Mouse (Mus musculus): Measurements from ENCODE around the gene Iqgap1. TPM values are rescaled to one million over a fixed set of nuclear protein-coding genes. Genes with fewer than 3 reads are reported as not detected.

Iqgap1 gene
- total and polyA plus RNA-seq, 2 experiments, result 2.8 to 7.8 TPM

GRCm38 (mm10) chr7:80702510-80702909 is 123.3 kb downstream of the Iqgap1 start:
- no peaks in the 10 kb centered on the region for H3K36me3 ChIP-seq (ENCODE audit: control insufficient read depth, insufficient read depth, low read length)
- H3K4me1 ChIP-seq (ENCODE audit: control insufficient read depth, insufficient read depth, low read length), result no peaks in the 10 kb centered on the region
- WGBS, result 75% methylated on average over 6 of the region's 6 CpGs
- H3K4me3 ChIP-seq (ENCODE audit: insufficient read depth, low read depth, low read length), result no peak overlapping the region
- H3K27me3 ChIP-seq (ENCODE audit: control insufficient read depth, insufficient read depth, low read length), result no peaks in the 10 kb centered on the region
- no peak overlapping the region for H3K27ac ChIP-seq (replicated peaks; ENCODE audit: insufficient read depth, low read depth, low read length)
- TF ChIP-seq POLR2A (IDR thresholded peaks at IDR 0.05; ENCODE audit: extremely low read depth, insufficient read depth, low read length) (no peak), CTCF (IDR thresholded peaks at IDR 0.05; ENCODE audit: low read depth, low read length) (no peak)
- no peaks in the 10 kb centered on the region for H3K79me2 ChIP-seq (ENCODE audit: control insufficient read depth, insufficient read depth, low read length)
- no peak overlapping the region for H3K9ac ChIP-seq (ENCODE audit: low read depth, low read length)
- DNase-seq (ENCODE audit: extremely low read depth, low read depth, low spot score), result no peak

GRCm38 (mm10) chr7:80699709-80700108 is 126.1 kb downstream of the Iqgap1 start:
- TF ChIP-seq CTCF (IDR thresholded peaks at IDR 0.05; ENCODE audit: low read depth, low read length) (no peak), POLR2A (IDR thresholded peaks at IDR 0.05; ENCODE audit: extremely low read depth, insufficient read depth, low read length) (no peak)
- DNase-seq (ENCODE audit: extremely low read depth, low read depth, low spot score), result no peak
- Histone ChIP-seq H3K9ac (ENCODE audit: low read depth, low read length) (no peak overlapping the region), H3K27me3 (ENCODE audit: control insufficient read depth, insufficient read depth, low read length) (no peaks in the 10 kb centered on the region), H3K36me3 (ENCODE audit: control insufficient read depth, insufficient read depth, low read length) (no peaks in the 10 kb centered on the region), H3K4me3 (ENCODE audit: insufficient read depth, low read depth, low read length) (no peak overlapping the region), H3K27ac (replicated peaks; ENCODE audit: insufficient read depth, low read depth, low read length) (no peak overlapping the region), H3K79me2 (ENCODE audit: control insufficient read depth, insufficient read depth, low read length) (no peaks in the 10 kb centered on the region), H3K4me1 (ENCODE audit: control insufficient read depth, insufficient read depth, low read length) (no peaks in the 10 kb centered on the region)
- WGBS, result 76% methylated on average over 8 of the region's 8 CpGs

GRCm38 (mm10) chr7:80698940-80699339 is 126.8 kb downstream of the Iqgap1 start:
- DNase-seq (ENCODE audit: extremely low read depth, low read depth, low spot score), result no peak
- Histone ChIP-seq H3K79me2 (ENCODE audit: control insufficient read depth, insufficient read depth, low read length) (no peaks in the 10 kb centered on the region), H3K4me3 (ENCODE audit: insufficient read depth, low read depth, low read length) (no peak overlapping the region), H3K27me3 (ENCODE audit: control insufficient read depth, insufficient read depth, low read length) (no peaks in the 10 kb centered on the region), H3K27ac (replicated peaks; ENCODE audit: insufficient read depth, low read depth, low read length) (no peak overlapping the region), H3K4me1 (ENCODE audit: control insufficient read depth, insufficient read depth, low read length) (no peaks in the 10 kb centered on the region), H3K36me3 (ENCODE audit: control insufficient read depth, insufficient read depth, low read length) (no peaks in the 10 kb centered on the region), H3K9ac (ENCODE audit: low read depth, low read length) (no peak overlapping the region)
- WGBS, result 76% methylated on average over 3 of the region's 3 CpGs
- no peak for TF ChIP-seq POLR2A (IDR thresholded peaks at IDR 0.05; ENCODE audit: extremely low read depth, insufficient read depth, low read length)
- TF ChIP-seq CTCF (IDR thresholded peaks at IDR 0.05; ENCODE audit: low read depth, low read length), result no peak

GRCm38 (mm10) chr7:80697859-80698258 is 127.9 kb downstream of the Iqgap1 start:
- H3K4me3 ChIP-seq (ENCODE audit: insufficient read depth, low read depth, low read length), result no peak overlapping the region
- H3K36me3 ChIP-seq (ENCODE audit: control insufficient read depth, insufficient read depth, low read length), result no peaks in the 10 kb centered on the region
- H3K79me2 ChIP-seq (ENCODE audit: control insufficient read depth, insufficient read depth, low read length), result no peaks in the 10 kb centered on the region
- no peaks in the 10 kb centered on the region for H3K27me3 ChIP-seq (ENCODE audit: control insufficient read depth, insufficient read depth, low read length)
- TF ChIP-seq CTCF (IDR thresholded peaks at IDR 0.05; ENCODE audit: low read depth, low read length) (no peak), POLR2A (IDR thresholded peaks at IDR 0.05; ENCODE audit: extremely low read depth, insufficient read depth, low read length) (no peak)
- no peak overlapping the region for H3K27ac ChIP-seq (replicated peaks; ENCODE audit: insufficient read depth, low read depth, low read length)
- WGBS, result 96% methylated on average over 5 of the region's 5 CpGs
- H3K4me1 ChIP-seq (ENCODE audit: control insufficient read depth, insufficient read depth, low read length), result no peaks in the 10 kb centered on the region
- H3K9ac ChIP-seq (ENCODE audit: low read depth, low read length), result no peak overlapping the region
- DNase-seq (ENCODE audit: extremely low read depth, low read depth, low spot score), result no peak

- Histone ChIP-seq H3K27me3 (ENCODE audit: control insufficient read depth, insufficient read depth, low read length) (no peaks in the 10 kb centered on the region), H3K9ac (ENCODE audit: low read depth, low read length) (no peak overlapping the region), H3K4me1 (ENCODE audit: control insufficient read depth, insufficient read depth, low read length) (no peaks in the 10 kb centered on the region), H3K27ac (replicated peaks; ENCODE audit: insufficient read depth, low read depth, low read length) (no peak overlapping the region), H3K4me3 (ENCODE audit: insufficient read depth, low read depth, low read length) (no peak overlapping the region), H3K36me3 (ENCODE audit: control insufficient read depth, insufficient read depth, low read length) (no peaks in the 10 kb centered on the region), H3K79me2 (ENCODE audit: control insufficient read depth, insufficient read depth, low read length) (no peaks in the 10 kb centered on the region)
- 36% methylated on average over 4 of the region's 4 CpGs for WGBS
- DNase-seq (ENCODE audit: extremely low read depth, low read depth, low spot score), result no peak
- TF ChIP-seq CTCF (IDR thresholded peaks at IDR 0.05; ENCODE audit: low read depth, low read length) (no peak), POLR2A (IDR thresholded peaks at IDR 0.05; ENCODE audit: extremely low read depth, insufficient read depth, low read length) (no peak)
These were observed 128.9 kb downstream of the Iqgap1 start for GRCm38 (mm10) chr7:80696903-80697302.

- no peak overlapping the region for H3K9ac ChIP-seq (ENCODE audit: low read depth, low read length)
- H3K79me2 ChIP-seq (ENCODE audit: control insufficient read depth, insufficient read depth, low read length), result no peaks in the 10 kb centered on the region
- TF ChIP-seq CTCF (IDR thresholded peaks at IDR 0.05; ENCODE audit: low read depth, low read length) (no peak), POLR2A (IDR thresholded peaks at IDR 0.05; ENCODE audit: extremely low read depth, insufficient read depth, low read length) (no peak)
- H3K4me1 ChIP-seq (ENCODE audit: control insufficient read depth, insufficient read depth, low read length), result no peaks in the 10 kb centered on the region
- H3K36me3 ChIP-seq (ENCODE audit: control insufficient read depth, insufficient read depth, low read length), result no peaks in the 10 kb centered on the region
- no peaks in the 10 kb centered on the region for H3K27me3 ChIP-seq (ENCODE audit: control insufficient read depth, insufficient read depth, low read length)
- DNase-seq (ENCODE audit: extremely low read depth, low read depth, low spot score), result no peak
- H3K4me3 ChIP-seq (ENCODE audit: insufficient read depth, low read depth, low read length), result no peak overlapping the region
- 37% methylated on average over 1 of the region's 1 CpGs for WGBS
- H3K27ac ChIP-seq (replicated peaks; ENCODE audit: insufficient read depth, low read depth, low read length), result no peak overlapping the region
These were observed 129.4 kb downstream of the Iqgap1 start for GRCm38 (mm10) chr7:80696334-80696733.
